Mouse (Mus musculus) mesoderm, embryonic 11.5 days (tissue): Measurements from ENCODE around the gene Cbx8.

Experiments used
- DNase-seq: peaks from one replicate; pipeline ENCODE4 v3.0.0-alpha.2; 2012; ENCODE audit warnings: low read depth, low spot score

Gene Cbx8

DNA sequence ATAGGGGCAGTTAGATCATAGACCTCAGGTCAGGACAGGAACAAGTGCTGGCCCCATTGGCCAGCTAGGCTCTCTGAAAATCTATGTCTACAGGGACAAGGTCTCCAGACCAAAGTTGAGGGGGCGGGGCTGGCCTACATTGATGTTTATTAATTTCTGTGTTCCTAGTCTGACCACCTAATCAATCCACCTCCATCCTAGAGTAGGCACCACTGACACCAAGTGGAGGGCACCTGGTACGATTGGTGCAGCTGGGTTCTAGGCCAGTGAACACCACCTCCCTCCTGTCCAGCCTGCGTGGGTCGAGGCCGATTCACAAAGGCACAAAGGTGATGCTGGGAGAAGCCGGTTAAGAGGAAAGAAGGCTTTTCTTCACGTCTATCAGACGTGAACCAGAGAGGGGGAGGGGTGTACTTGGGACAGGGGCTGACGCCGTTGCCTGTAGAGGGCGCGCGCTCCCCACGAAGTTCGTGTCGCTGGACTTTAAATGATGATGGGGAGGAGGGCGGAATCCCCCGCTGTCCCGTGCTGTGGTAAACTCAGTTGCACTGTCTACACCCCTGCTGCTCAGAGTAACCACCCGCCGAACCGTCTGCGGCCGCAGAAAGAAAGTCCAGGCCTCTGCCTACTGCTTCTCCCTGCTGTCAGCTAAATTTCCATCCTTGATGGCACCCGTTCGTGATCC lies 6.8 kb downstream of the Cbx8 start:
- DNase-seq: peak; percentile 85

DNA sequence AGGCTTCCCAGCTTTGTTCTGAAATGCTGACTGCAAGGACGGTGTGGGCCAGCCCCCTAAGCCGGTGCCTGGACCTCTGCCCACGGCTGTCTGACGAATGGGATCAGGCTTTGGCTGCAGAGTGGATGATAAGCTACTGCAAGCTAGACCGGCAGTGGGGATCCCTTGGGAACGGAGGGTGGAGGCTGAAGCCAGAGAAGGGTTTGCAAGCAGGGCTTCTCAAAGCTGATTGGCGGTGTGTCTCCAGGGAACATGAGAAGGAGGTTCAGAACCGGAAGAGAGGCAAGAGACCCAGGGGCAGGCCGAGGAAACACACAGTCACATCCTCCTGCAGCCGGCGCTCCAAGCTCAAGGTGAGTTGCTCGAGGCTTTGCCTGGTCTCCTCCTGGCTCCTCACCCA lies 14.6 kb downstream of the Cbx8 start:
- DNase-seq: no peak

DNA sequence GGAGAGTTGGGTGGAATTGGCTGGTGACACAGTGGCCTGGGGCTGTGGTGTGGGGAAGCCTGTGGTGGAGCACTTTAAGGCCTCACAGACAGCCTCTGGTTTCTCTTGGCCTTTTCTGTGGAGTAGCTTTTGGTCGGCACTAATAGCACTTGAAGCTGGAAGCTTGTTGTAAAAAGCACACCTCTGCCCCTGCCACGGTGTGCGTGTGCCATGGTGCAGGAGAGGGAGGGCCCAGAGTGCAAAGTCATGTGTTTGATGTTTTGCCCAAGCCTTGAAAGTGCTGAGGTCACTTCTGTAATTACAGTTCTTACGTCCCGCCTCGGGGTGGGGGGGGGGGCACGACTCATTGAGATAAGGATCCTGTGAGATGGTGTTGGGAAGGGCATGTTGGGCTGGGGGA lies 16.5 kb downstream of the Cbx8 start:
- DNase-seq: no peak

DNA sequence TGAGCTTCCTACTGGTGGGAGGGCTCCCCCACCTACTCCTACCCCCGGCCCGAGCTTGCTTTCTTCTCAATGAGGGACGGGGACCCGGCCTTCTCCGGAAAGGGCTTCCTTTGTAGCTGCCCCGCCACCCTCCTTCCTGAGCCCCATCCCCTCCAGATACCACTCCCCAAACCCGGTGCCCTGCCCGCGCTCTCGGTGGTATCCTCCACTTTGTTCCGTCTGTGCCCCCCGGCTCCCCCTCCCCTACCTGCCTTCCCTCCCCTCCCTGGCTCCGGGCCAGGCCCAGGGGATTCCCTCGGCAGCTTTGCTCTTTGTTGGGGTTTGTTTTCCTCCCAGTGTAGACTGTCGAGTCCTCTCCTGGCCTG lies 17.2 kb downstream of the Cbx8 start:
- DNase-seq: no peak

GRCm38 (mm10) chr11:119022895-119023615 lies 17.7 kb downstream of the Cbx8 start, which contains the start of gene Cbx2:
Gene Cbx2 (plus strand): TSS chr11:119022962.
- DNase-seq: peak; percentile 94

- no peak for DNase-seq
Observed at GRCm38 (mm10) chr11:119022068-119022894, 18.5 kb downstream of the Cbx8 start.

DNA sequence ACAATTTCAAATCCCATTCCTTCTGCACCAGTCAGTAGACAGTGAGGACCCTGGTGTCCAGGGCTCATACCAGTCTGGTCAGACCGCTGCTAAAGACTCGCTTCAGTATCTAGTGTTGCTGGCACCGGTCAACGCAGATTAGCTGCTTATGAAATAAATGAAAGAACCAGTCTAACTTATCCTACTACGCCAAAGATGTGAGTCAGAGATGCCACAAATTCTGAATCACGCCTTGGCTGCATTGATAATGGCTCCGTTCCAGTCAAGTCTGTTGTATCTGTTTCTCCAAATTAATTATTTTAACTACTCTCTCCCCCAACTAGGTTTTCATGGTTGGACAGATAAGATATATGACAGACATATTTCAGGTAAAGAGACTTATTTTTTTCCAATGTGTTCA lies 19.6 kb downstream of the Cbx8 start:
- DNase-seq: no peak

DNA sequence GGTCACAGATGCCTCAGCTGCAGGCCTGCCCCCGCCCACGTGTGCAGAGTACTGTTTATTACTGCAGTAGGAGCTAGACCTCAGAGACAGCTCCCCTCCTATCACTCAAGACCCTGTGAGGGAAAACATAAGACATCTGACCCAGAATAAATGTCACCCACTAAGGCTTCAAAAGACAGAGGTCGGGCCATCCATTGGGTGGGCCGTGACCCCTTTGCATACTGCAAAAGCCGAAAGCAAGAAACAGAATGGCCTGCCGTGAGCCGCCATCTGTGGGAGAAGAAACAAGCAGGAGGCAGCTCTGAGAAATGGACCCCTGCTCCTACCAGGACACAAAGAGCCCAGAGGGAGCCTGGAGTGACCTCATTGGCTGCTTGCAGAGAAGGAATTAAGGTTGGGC lies 23.3 kb downstream of the Cbx8 start:
- no peak for DNase-seq

DNA sequence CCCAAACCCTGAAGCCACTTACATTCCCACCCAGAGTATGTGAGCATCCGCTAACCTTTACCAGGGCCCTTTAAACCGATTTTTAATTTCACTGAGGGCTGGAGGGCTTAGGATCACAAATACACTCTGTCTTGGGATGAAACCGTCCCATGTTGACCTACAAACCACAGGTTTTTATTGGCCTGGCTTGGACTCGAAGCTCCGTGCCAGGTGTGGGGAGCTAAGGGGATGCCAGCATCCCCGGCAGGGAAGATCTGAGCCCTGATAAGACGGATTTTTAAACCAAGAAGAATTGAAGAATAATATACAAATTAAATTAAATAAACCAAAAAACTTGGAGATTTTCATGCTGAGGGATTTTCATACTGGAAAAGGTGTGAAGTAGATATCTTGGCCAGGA lies 26.3 kb downstream of the Cbx8 start:
- DNase-seq: no peak

DNA sequence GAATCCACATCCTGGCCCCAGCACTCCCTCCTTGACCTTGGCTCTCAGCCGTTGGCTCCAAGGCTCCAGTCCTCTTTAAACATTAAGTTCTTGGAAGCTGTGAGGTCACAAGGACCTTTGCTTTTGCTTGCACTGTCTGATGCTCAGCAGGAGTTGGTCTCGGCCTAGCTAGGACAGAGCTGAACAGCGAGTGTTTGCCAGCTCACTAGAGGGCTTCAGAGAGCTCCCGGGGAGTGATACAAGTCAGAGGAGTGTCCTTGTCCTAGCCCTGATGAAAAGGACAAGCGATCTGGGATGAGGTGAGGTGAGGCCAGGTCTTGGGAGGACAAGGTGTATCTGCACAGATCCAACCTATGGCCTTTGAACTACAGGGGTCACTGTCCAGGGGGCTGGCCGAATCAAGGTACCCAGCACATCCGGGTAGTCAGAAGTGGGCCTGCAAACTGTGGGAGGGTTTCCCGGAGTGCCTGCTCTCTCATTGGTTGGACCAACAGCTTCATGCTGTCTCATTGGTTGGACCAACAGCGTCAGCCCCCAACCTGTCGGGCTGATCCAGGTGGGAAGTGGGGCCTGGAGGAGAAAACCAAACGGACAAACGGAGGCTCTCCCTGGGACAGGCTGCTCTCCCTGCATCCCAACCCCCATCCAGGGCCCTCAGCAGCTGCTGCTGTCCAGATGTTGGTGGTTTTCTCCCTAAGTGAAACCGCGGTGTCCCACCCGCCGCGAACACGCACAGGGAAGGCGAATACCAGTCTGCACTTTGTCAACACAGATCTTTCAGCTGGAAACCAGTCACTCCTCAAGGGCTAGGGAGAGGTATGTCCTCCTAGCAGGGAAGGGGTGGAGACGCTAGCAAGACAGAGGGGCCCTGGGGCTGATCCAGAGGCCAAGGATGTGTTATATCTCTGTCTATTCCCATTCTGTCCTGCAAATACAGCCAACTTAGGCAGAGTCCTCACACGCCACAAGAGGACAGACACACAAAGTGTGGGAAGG lies 33.0 kb downstream of the Cbx8 start:
- no peak for DNase-seq

DNA sequence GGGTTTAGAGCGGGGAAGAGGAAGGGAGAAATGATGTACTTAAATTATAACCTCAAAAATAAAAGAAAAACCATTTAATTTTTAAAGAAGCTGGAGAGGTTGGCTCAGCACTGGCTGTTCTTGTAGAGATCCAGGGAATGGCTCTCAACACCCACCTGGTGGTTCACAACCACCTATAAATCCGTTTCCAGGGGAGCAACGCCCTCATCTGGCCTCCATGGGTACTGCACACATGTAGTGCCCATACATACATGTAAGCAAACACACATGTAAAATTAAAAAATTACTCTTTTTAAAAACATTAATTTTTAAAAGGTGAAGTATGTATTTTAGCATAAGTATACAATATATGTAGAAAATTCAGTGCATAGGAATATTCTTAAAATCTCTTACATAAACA lies 34.3 kb downstream of the Cbx8 start:
- DNase-seq: no peak

- DNase-seq: no peak
Observed at GRCm38 (mm10) chr11:119005547-119006275, 35.1 kb downstream of the Cbx8 start.

DNA sequence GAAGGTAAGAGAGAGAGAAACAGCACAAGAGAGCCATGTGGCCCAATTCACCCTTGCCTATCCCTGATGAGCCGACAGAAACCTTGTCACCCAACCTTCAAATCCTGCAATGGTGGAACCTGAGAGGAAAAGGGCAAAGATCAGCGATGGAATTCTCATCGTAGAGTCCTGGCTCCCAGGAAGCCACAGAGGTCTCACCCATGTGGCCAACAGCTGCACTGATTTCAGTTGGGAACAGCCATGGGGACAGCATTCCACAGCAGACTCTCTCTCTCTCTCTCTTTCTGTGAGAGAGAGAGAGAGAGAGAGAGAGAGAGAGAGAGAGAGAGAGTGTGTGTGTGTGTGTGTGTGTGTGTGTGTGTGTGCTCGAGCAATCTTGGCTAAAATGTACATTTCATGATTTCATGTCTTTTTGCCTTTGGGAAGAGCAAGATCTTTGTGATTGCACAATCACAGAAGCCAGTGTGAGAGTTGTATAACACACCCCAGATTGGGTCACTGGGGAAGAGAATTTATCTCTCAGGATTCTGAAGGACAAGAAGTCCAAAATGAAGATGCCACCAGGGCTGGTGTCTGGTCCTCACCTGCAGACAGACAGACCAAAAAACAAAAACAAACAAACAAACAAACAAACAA lies 39.2 kb downstream of the Cbx8 start:
- no peak for DNase-seq

- no peak for DNase-seq
Observed at GRCm38 (mm10) chr11:119000877-119001276, 39.9 kb downstream of the Cbx8 start.

GRCm38 (mm10) chr11:118999361-118999804 lies 41.4 kb downstream of the Cbx8 start:
- peak; percentile 73 for DNase-seq

DNA sequence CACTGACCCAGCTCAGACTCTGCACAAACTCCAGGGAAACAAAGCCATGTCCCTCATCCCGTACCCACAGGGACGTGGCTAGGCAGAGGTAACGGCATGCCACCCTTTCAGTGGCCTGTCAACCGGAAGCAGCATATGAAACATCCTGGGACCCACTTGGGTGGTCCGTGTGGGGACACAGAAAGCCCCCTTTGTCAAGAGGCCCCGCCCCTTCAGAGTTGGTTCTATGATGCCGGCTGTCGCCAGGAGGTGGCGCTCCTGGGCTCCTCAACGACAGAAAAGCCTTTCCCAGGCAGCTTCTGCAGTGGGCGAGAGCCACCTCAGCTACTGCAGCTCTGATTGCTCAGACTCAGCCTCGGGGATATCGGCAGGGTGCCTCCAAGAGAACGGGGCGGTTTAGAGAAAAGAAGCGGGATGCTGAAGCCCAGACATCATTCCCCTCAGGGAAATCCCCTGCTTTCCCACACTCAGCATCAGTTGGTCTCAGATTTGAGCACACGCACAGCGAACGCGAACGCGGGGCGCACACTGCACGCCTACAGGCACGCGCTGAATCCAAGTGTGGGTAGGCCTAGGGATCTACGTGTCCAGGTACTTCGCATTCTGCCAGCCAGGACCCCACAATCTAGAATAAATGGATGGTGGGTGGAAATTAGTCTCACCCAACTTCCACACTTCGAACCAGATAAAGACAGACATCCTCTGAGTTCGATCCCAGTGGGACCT lies 42.1 kb downstream of the Cbx8 start:
- peak; percentile 95 for DNase-seq

- no peak for DNase-seq
Observed at GRCm38 (mm10) chr11:118997182-118997581, 43.6 kb downstream of the Cbx8 start.

- DNase-seq: no peak
Observed at GRCm38 (mm10) chr11:118995448-118995847, 45.3 kb downstream of the Cbx8 start.

DNA sequence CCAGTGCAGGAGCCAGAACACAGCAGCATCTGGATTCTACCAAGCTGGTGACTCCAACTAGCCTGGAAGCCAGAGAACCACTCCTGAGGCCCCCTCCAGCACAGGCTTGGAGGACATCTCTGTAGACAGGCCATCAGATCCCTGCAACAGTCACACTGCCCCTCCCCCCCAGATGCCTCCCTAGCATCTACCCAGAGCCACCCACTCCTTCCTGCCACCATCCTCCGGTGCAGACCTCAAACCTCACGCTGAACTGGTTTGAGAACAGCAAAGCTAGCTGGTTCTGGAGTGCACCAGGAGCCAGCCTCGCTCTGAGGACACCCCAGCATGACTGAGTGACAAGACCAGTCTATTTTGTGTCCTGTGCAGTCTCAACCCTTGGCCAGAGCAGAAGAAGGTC lies 48.0 kb downstream of the Cbx8 start:
- no peak for DNase-seq
